Mouse (Mus musculus): ENCODE results near the gene Rasa3. TPM values are rescaled to one million over a fixed set of nuclear protein-coding genes. Genes with fewer than 3 reads are reported as not detected.

Gene Rasa3
- polyA plus RNA-seq, 1 experiment from 2014 or later: 33.0 TPM

GRCm38 (mm10) chr8:13676701-13677412 is 546 bp downstream of the Rasa3 start:
- under 1% methylated on average over 47 of the region's 47 CpGs for WGBS
- Histone ChIP-seq H3K9me3 (no peaks in the 10 kb centered on the region), H3K27me3 (ENCODE audit: insufficient read depth, poor library complexity, severe bottlenecking) (peaks cover 14% of the 10 kb centered on the region), H3K4me1 (peaks cover 69% of the 10 kb centered on the region), H3K36me3 (no peaks in the 10 kb centered on the region), H3K27ac (peak overlapping the region; percentile 91), H3K4me3 (peak overlapping the region; percentile 88)
- peak; percentile 88 for DNase-seq (ENCODE audit: low spot score)

GRCm38 (mm10) chr8:13676302-13676700 is 1.1 kb downstream of the Rasa3 start:
- Histone ChIP-seq H3K4me1 (peaks cover 75% of the 10 kb centered on the region), H3K27ac (peak overlapping the region; percentile 91), H3K9me3 (no peaks in the 10 kb centered on the region), H3K27me3 (ENCODE audit: insufficient read depth, poor library complexity, severe bottlenecking) (peaks cover 14% of the 10 kb centered on the region), H3K36me3 (no peaks in the 10 kb centered on the region), H3K4me3 (peak overlapping the region; percentile 88)
- under 1% methylated on average over 12 of the region's 12 CpGs for WGBS
- peak; percentile 87 for DNase-seq (ENCODE audit: low spot score)

GRCm38 (mm10) chr8:13675524-13675923 is 1.9 kb downstream of the Rasa3 start:
- Histone ChIP-seq H3K27ac (peak overlapping the region; percentile 91), H3K9me3 (no peaks in the 10 kb centered on the region), H3K27me3 (ENCODE audit: insufficient read depth, poor library complexity, severe bottlenecking) (peaks cover 14% of the 10 kb centered on the region), H3K4me1 (peaks cover 83% of the 10 kb centered on the region), H3K4me3 (peak overlapping the region; percentile 88), H3K36me3 (no peaks in the 10 kb centered on the region)
- DNase-seq (ENCODE audit: low spot score): no peak
- WGBS: 38% methylated on average over 8 of the region's 8 CpGs

GRCm38 (mm10) chr8:13675121-13675520 is 2.3 kb downstream of the Rasa3 start:
- no peak for DNase-seq (ENCODE audit: low spot score)
- peak overlapping the region; percentile 91; the same call in 1 of the 2 replicates for H3K27ac ChIP-seq
- peaks cover 14% of the 10 kb centered on the region for H3K27me3 ChIP-seq (ENCODE audit: insufficient read depth, poor library complexity, severe bottlenecking)
- H3K4me3 ChIP-seq: peak overlapping the region; percentile 88
- WGBS: 67% methylated on average over 4 of the region's 4 CpGs
- no peaks in the 10 kb centered on the region for H3K9me3 ChIP-seq
- no peaks in the 10 kb centered on the region for H3K36me3 ChIP-seq
- peaks cover 86% of the 10 kb centered on the region for H3K4me1 ChIP-seq

GRCm38 (mm10) chr8:13674294-13675010 is 3.0 kb downstream of the Rasa3 start:
- Histone ChIP-seq H3K27me3 (ENCODE audit: insufficient read depth, poor library complexity, severe bottlenecking) (peaks cover 13% of the 10 kb centered on the region), H3K4me3 (peak overlapping the region; percentile 88), H3K9me3 (no peaks in the 10 kb centered on the region), H3K27ac (0 out of 2 replicates have a peak overlapping the region, but pooled peaks have one; percentile 44), H3K36me3 (no peaks in the 10 kb centered on the region), H3K4me1 (peaks cover 87% of the 10 kb centered on the region)
- 35% methylated on average over 12 of the region's 12 CpGs for WGBS
- no peak for DNase-seq (ENCODE audit: low spot score)

GRCm38 (mm10) chr8:13673215-13673614 is 4.2 kb downstream of the Rasa3 start:
- peak overlapping the region; percentile 47 for H3K27ac ChIP-seq
- DNase-seq (ENCODE audit: low spot score): no peak
- H3K4me3 ChIP-seq: no peak overlapping the region
- no peaks in the 10 kb centered on the region for H3K9me3 ChIP-seq
- H3K36me3 ChIP-seq: no peaks in the 10 kb centered on the region
- WGBS: 68% methylated on average over 4 of the region's 4 CpGs
- H3K4me1 ChIP-seq: peaks cover 91% of the 10 kb centered on the region
- H3K27me3 ChIP-seq (ENCODE audit: insufficient read depth, poor library complexity, severe bottlenecking): peaks cover under 1% of the 10 kb centered on the region

GRCm38 (mm10) chr8:13671246-13672003 is 6.0 kb downstream of the Rasa3 start:
- Histone ChIP-seq H3K4me3 (no peak overlapping the region), H3K9me3 (no peaks in the 10 kb centered on the region), H3K36me3 (no peaks in the 10 kb centered on the region), H3K27me3 (ENCODE audit: insufficient read depth, poor library complexity, severe bottlenecking) (no peaks in the 10 kb centered on the region), H3K4me1 (peaks cover 94% of the 10 kb centered on the region), H3K27ac (peak overlapping the region; percentile 79; the same call in 1 of the 2 replicates)
- WGBS: 71% methylated on average over 10 of the region's 10 CpGs
- DNase-seq (ENCODE audit: low spot score): no peak

- Histone ChIP-seq H3K4me1 (peaks cover 94% of the 10 kb centered on the region), H3K4me3 (no peak overlapping the region), H3K27ac (peak overlapping the region; percentile 79), H3K36me3 (no peaks in the 10 kb centered on the region), H3K9me3 (no peaks in the 10 kb centered on the region), H3K27me3 (ENCODE audit: insufficient read depth, poor library complexity, severe bottlenecking) (no peaks in the 10 kb centered on the region)
- WGBS: 78% methylated on average over 17 of the region's 17 CpGs
- DNase-seq (ENCODE audit: low spot score): no peak
Observed at GRCm38 (mm10) chr8:13670011-13670471, 7.4 kb downstream of the Rasa3 start.

- no peak overlapping the region for H3K4me3 ChIP-seq
- H3K4me1 ChIP-seq: peaks cover 94% of the 10 kb centered on the region
- 18% methylated on average over 10 of the region's 10 CpGs for WGBS
- DNase-seq (ENCODE audit: low spot score): peak; percentile 87
- no peaks in the 10 kb centered on the region for H3K9me3 ChIP-seq
- H3K27ac ChIP-seq: peak overlapping the region; percentile 80
- no peaks in the 10 kb centered on the region for H3K36me3 ChIP-seq
- no peaks in the 10 kb centered on the region for H3K27me3 ChIP-seq (ENCODE audit: insufficient read depth, poor library complexity, severe bottlenecking)
Observed at GRCm38 (mm10) chr8:13668367-13668766, 9.0 kb downstream of the Rasa3 start.

GRCm38 (mm10) chr8:13667917-13668316 is 9.5 kb downstream of the Rasa3 start:
- 68% methylated on average over 4 of the region's 4 CpGs for WGBS

GRCm38 (mm10) chr8:13665944-13666343 is 11.5 kb downstream of the Rasa3 start:
- no peak for DNase-seq (ENCODE audit: low spot score)
- Histone ChIP-seq H3K4me1 (peaks cover 73% of the 10 kb centered on the region), H3K4me3 (no peak overlapping the region), H3K27ac (peak overlapping the region; percentile 77), H3K27me3 (ENCODE audit: insufficient read depth, poor library complexity, severe bottlenecking) (no peaks in the 10 kb centered on the region), H3K36me3 (no peaks in the 10 kb centered on the region), H3K9me3 (no peaks in the 10 kb centered on the region)
- 38% methylated on average over 8 of the region's 8 CpGs for WGBS

More at GRCm38 (mm10) chr8:13667917-13668316, 9.5 kb downstream of the Rasa3 start:
- Histone ChIP-seq H3K36me3 (no peaks in the 10 kb centered on the region), H3K4me1 (peaks cover 90% of the 10 kb centered on the region), H3K27ac (peak overlapping the region; percentile 80), H3K4me3 (no peak overlapping the region), H3K9me3 (no peaks in the 10 kb centered on the region), H3K27me3 (ENCODE audit: insufficient read depth, poor library complexity, severe bottlenecking) (no peaks in the 10 kb centered on the region)
- DNase-seq (ENCODE audit: low spot score): no peak

GRCm38 (mm10) chr8:13665538-13665937 is 11.9 kb downstream of the Rasa3 start:
- 66% methylated on average over 4 of the region's 4 CpGs for WGBS
- peak overlapping the region; percentile 77 for H3K27ac ChIP-seq
- no peaks in the 10 kb centered on the region for H3K27me3 ChIP-seq (ENCODE audit: insufficient read depth, poor library complexity, severe bottlenecking)
- no peaks in the 10 kb centered on the region for H3K9me3 ChIP-seq
- no peaks in the 10 kb centered on the region for H3K36me3 ChIP-seq
- H3K4me3 ChIP-seq: no peak overlapping the region
- no peak for DNase-seq (ENCODE audit: low spot score)
- peaks cover 72% of the 10 kb centered on the region for H3K4me1 ChIP-seq

All from heart, embryonic 10.5 days (tissue).